Mouse (Mus musculus) intestine, embryonic 14.5 days (tissue): ENCODE measurements at regions not wholly inside any gene's neighbourhood (a gene's known extent, or its start where the extent isn't known, plus 50 kb on each side); places are given as distances from the start of the nearest gene placed in this dataset.
"Not testable (repeated sequence)": the region's sequence is repeated elsewhere in the genome, so short reads cannot be mapped to it uniquely, and the experiment has no call there.

Source experiments
- ATAC-seq: fragments of 200-750 bp; cut with Nextera tagmentation; replicated peaks from 2 replicates; pipeline ENCODE4 v1.8.0; 2017; ENCODE audit warnings: low read depth, moderate number of reproducible peaks, moderate TSS enrichment, moderate library complexity; ENCODE audit not compliant: low FRiP score, low TSS enrichment
- DNase-seq: peaks from one replicate; pipeline ENCODE4 v3.0.0-alpha.2; 2018; ENCODE audit warnings: low spot score
- H3K27ac ChIP-seq: fragments of 300-500 bp; sonication (generic); 2 replicates; pipeline ENCODE4 v1.5.1; 2014; ENCODE audit warnings: low read depth, mild to moderate bottlenecking, control low read depth
- H3K27me3 ChIP-seq: fragments of 300-500 bp; sonication (generic); replicated peaks from 2 replicates; pipeline ENCODE4 v1.6.1; 2014; ENCODE audit warnings: low read length, control low read depth; ENCODE audit not compliant: control insufficient read depth, insufficient read depth
- H3K36me3 ChIP-seq: fragments of 300-500 bp; sonication (generic); 2 replicates; pipeline ENCODE4 v1.6.1; 2014; ENCODE audit warnings: low read length, control low read depth; ENCODE audit not compliant: control insufficient read depth, insufficient read depth
- H3K4me1 ChIP-seq: fragments of 300-500 bp; sonication (generic); replicated peaks from 2 replicates; pipeline ENCODE4 v1.6.1; 2014; ENCODE audit warnings: low read length, control low read depth, mixed read lengths; ENCODE audit not compliant: control insufficient read depth, insufficient read depth
- H3K4me2 ChIP-seq: fragments of 300-500 bp; sonication (generic); 2 replicates; pipeline ENCODE4 v1.6.1; 2014; ENCODE audit warnings: low read length
- H3K4me3 ChIP-seq: fragments of 300-500 bp; sonication (generic); 2 replicates; pipeline ENCODE4 v1.5.1; 2014; ENCODE audit warnings: low read depth, low read length, control low read depth, mixed read lengths
- H3K9ac ChIP-seq: fragments of 300-500 bp; sonication (generic); 2 replicates; pipeline ENCODE4 v1.6.1; 2014; ENCODE audit warnings: mild to moderate bottlenecking, low read length
- H3K9me3 ChIP-seq: fragments of 300-500 bp; sonication (generic); 2 replicates; pipeline ENCODE4 v1.6.1; 2016; ENCODE audit warnings: low read length, control low read depth; ENCODE audit not compliant: control insufficient read depth
- WGBS: fragments of 180-500 bp; shearing (Covaris S2); extraction: QIAGEN DNeasy Blood & Tissue Kit; methylation state at CpG from one replicate; pipeline ENCODE4 v1.1.7; 2014; 5-methylcytosine and 5-hydroxymethylcytosine counted together

DNA sequence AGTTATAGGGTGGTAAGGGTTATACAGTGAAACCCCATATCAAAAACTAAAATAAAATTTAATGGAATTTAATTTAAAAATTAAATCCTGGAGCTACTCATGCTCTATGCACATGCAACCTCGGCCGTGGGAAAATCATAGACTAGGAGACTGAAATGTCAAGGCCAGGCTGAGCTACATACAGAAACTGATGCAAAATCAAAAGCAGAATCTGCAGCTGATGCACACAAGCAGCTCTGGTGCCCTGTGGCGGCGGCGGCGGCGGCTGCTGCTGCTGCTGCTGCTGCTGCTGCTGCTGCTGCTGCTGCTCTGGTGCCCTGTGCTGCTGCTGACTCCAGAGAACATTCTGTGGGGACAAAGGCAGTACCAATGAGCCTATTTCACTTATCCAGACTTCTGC lies 154.5 kb upstream of the Rapgef5 start:
- no peaks in the 10 kb centered on the region for H3K9me3 ChIP-seq
- ATAC-seq (no peak), DNase-seq (no peak)
- H3K27ac ChIP-seq = no peak overlapping the region
- H3K9ac ChIP-seq = no peak overlapping the region
- H3K4me3 ChIP-seq = no peak overlapping the region
- 87% methylated on average over 7 of the region's 7 CpGs for WGBS
- H3K4me2 ChIP-seq = no peak overlapping the region
- H3K27me3 ChIP-seq = no peaks in the 10 kb centered on the region
- no peaks in the 10 kb centered on the region for H3K4me1 ChIP-seq
- no peaks in the 10 kb centered on the region for H3K36me3 ChIP-seq

GRCm38 (mm10) chr12:117363457-117363856 lies 152.8 kb upstream of the Rapgef5 start:
- H3K27me3 ChIP-seq, H3K9me3 ChIP-seq, H3K4me2 ChIP-seq, H3K27ac ChIP-seq, ATAC-seq, H3K4me1 ChIP-seq, H3K36me3 ChIP-seq, H3K4me3 ChIP-seq, DNase-seq, H3K9ac ChIP-seq: not testable (repeated sequence)
- 59% methylated on average over 3 of the region's 4 CpGs for WGBS

DNA sequence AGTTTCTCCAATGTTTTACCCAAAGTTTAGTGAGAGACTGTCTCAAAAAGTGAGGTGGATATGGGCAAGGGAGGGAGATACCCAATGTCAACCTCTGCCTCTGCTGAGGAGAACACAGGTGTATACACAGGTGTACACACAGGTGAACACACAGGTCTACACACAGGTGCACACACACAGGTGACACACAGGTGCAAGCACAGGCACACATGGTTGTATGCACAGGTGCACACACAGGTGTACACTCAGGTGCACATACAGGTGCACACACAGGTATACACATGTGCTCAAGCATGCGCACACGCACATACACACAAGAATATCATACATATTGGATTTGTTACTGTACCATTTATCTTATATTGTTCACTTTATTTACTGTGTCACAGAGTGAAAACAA lies 151.1 kb upstream of the Rapgef5 start:
- WGBS = 94% methylated on average over 2 of the region's 2 CpGs
- no peak for ATAC-seq
- no peaks in the 10 kb centered on the region for H3K4me1 ChIP-seq

DNA sequence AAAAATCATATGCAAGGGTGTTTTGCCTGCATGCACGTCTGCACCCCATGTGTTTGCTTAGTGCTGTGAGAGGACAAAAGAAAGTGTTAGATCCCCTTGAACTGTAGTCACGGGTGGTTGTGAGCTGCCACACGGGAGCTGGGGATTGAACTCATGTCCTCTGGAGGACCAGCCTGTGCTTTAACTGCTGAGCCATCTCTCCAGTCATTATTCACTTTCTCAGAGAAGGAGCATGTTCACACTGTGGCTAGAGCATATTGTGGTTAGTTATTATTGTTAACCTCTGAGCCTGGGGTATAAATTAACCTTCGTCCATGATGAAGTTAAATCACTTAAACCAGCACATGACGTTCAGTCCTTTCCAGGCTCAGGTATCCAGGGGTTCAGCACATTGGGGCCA lies 150.4 kb upstream of the Rapgef5 start:
- no peak overlapping the region for H3K9ac ChIP-seq
- no peak overlapping the region for H3K27ac ChIP-seq
- DNase-seq (no peak), ATAC-seq (no peak)
- no peak overlapping the region for H3K4me3 ChIP-seq
- no peaks in the 10 kb centered on the region for H3K9me3 ChIP-seq
- H3K27me3 ChIP-seq = no peaks in the 10 kb centered on the region
- no peaks in the 10 kb centered on the region for H3K4me1 ChIP-seq
- 50% methylated on average over 5 of the region's 5 CpGs for WGBS
- no peak overlapping the region for H3K4me2 ChIP-seq
- H3K36me3 ChIP-seq = no peaks in the 10 kb centered on the region

More for the DNA sequence above, 151.1 kb upstream of the Rapgef5 start:
- H3K36me3 ChIP-seq = no peaks in the 10 kb centered on the region
- no peak overlapping the region for H3K9ac ChIP-seq
- no peak for DNase-seq
- no peak overlapping the region for H3K4me2 ChIP-seq
- H3K9me3 ChIP-seq = no peaks in the 10 kb centered on the region
- H3K27me3 ChIP-seq = no peaks in the 10 kb centered on the region
- H3K27ac ChIP-seq = no peak overlapping the region
- H3K4me3 ChIP-seq = no peak overlapping the region

DNA sequence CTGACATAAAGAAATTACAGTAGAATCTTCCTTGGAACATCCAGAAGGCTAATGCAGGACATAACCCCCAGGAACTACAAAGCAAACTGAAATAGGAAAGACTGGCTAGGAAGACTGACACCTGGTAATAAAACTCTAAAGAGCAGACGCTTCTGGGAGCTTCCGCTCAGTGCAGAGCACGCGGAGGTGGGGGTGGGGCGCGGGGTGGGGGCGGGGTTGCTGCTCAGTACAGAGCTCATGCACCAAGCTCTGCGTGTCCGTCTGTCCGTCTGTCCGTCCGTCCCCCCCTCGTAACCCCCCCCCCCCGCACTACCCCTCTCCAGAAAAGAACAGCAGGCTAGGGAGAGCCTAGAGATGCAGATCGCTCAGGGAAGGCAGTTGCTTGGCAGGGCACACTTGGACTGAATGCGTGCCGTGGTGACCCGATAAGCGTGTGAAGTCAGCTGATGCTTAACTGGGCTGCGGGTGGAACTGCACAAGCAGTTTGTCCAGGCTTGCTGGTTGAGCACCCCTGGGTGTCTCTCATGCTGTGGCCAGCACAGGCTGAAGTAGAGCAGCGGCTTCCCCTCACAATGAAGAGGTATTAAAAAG lies 137.9 kb upstream of the Rapgef5 start:
- 58% methylated on average over 21 of the region's 21 CpGs for WGBS
- H3K9me3 ChIP-seq = no peaks in the 10 kb centered on the region
- H3K27ac ChIP-seq = no peak overlapping the region
- no peak overlapping the region for H3K4me3 ChIP-seq
- H3K9ac ChIP-seq = no peak overlapping the region
- H3K27me3 ChIP-seq = no peaks in the 10 kb centered on the region
- ATAC-seq (peak; percentile 49; the same call in 1 of the 2 replicates), DNase-seq (no peak)
- no peaks in the 10 kb centered on the region for H3K36me3 ChIP-seq
- peak overlapping the region; percentile 33; the same call in 1 of the 2 replicates for H3K4me2 ChIP-seq
- 0 out of 2 replicates have a peak, but pooled peaks cover 2% of the 10 kb centered on the region for H3K4me1 ChIP-seq

- H3K4me1 ChIP-seq = 0 out of 2 replicates have a peak, but pooled peaks cover 2% of the 10 kb centered on the region
- DNase-seq (no peak), ATAC-seq (no peak)
- no peaks in the 10 kb centered on the region for H3K9me3 ChIP-seq
- H3K9ac ChIP-seq = no peak overlapping the region
- H3K36me3 ChIP-seq = no peaks in the 10 kb centered on the region
- 87% methylated on average over 16 of the region's 16 CpGs for whole genome bisulfite sequencing
- no peak overlapping the region for H3K4me2 ChIP-seq
- no peak overlapping the region for H3K4me3 ChIP-seq
- H3K27ac ChIP-seq = no peak overlapping the region
- H3K27me3 ChIP-seq = no peaks in the 10 kb centered on the region
Observed at GRCm38 (mm10) chr12:117379103-117379850, 137.0 kb upstream of the Rapgef5 start.

GRCm38 (mm10) chr12:117380836-117381235 lies 135.4 kb upstream of the Rapgef5 start:
- no peak overlapping the region for H3K4me2 ChIP-seq
- H3K27me3 ChIP-seq = no peaks in the 10 kb centered on the region
- DNase-seq (no peak), ATAC-seq (no peak)
- no peak overlapping the region for H3K9ac ChIP-seq
- H3K4me3 ChIP-seq = no peak overlapping the region
- 76% methylated on average over 6 of the region's 6 CpGs for WGBS
- H3K27ac ChIP-seq = no peak overlapping the region
- H3K9me3 ChIP-seq = no peaks in the 10 kb centered on the region
- H3K4me1 ChIP-seq = 0 out of 2 replicates have a peak, but pooled peaks cover 2% of the 10 kb centered on the region
- no peaks in the 10 kb centered on the region for H3K36me3 ChIP-seq

GRCm38 (mm10) chr12:117382727-117383126 lies 133.6 kb upstream of the Rapgef5 start:
- not testable (repeated sequence) for H3K9ac ChIP-seq, H3K9me3 ChIP-seq, DNase-seq, H3K4me3 ChIP-seq, H3K36me3 ChIP-seq, H3K27ac ChIP-seq, H3K4me1 ChIP-seq, ATAC-seq, H3K27me3 ChIP-seq, H3K4me2 ChIP-seq
- WGBS = 82% methylated on average over 1 of the region's 4 CpGs
